ENCODE assay signal across 9 mouse cellular contexts in the genomic region with DNA sequence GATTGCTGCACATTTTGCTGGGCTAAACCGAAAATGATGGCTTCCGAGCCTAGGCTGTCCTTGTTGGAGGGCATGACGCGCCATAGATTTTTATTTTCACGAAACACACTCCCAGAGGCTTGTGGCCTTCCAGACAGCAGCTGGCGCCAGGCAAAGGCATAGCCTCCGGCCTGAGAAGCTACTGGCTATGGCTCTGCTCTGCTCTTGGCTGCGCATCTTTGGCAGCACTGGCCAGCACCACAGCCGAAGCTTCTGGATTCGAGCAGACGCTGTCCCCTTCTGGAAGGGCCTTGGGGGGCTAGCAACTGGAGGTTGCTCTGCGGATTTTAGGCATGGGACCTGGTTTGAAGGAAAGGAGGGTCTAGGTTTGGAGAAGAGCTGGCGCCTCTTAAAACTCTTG. TPM values are rescaled to one million over a fixed set of nuclear protein-coding genes. Genes with fewer than 3 reads are reported as not detected.
A peak's percentile ranks its signal among the peaks of the same experiment; 100 is the strongest.
DNase-seq lines count a peak whose midpoint lies in the region; ATAC-seq and TF ChIP-seq lines count a peak whose summit lies in the region.
"Had no signal": no experiment of that assay in that cellular context is flagged by ENCODE, and none has a peak within 500 bp of the region (broad histone marks: within the 10 kb centered on the region; RNA-seq: fewer than 3 reads in every experiment).

No protein-coding gene starts in this region.

- DNase-seq in kidney, postnatal 14 days: no peak
- DNase-seq in embryonic facial prominence, embryonic 11.5 days (ENCODE audit: low spot score): peak; percentile 16
- DNase-seq in hindbrain, postnatal 0 days (ENCODE audit: low spot score): peak; percentile 67
- DNase-seq in cerebellum, adult 11-12 months: no peak
- DNase-seq in adipocyte (ENCODE audit: low spot score): no peak

- WGBS in kidney, embryonic 16.5 days: 21% methylated on average over 13 of the region's 13 CpGs
- 15% methylated on average over 13 of the region's 13 CpGs for WGBS in embryonic facial prominence, embryonic 11.5 days
- WGBS in hindbrain, postnatal 0 days: 13% methylated on average over 13 of the region's 13 CpGs
- 9% methylated on average over 13 of the region's 13 CpGs for WGBS in midbrain, embryonic 12.5 days

- no peaks in the 10 kb centered on the region for H3K36me3 ChIP-seq in kidney, embryonic 16.5 days (ENCODE audit: insufficient read depth, low read length)
- H3K36me3 ChIP-seq in embryonic facial prominence, embryonic 11.5 days (replicated peaks; ENCODE audit: control insufficient read depth, insufficient read depth, low read depth, low read length): no peaks in the 10 kb centered on the region
- no peaks in the 10 kb centered on the region for H3K36me3 ChIP-seq in hindbrain, postnatal 0 days (ENCODE audit: insufficient read depth, low read length)
- no peaks in the 10 kb centered on the region for H3K36me3 ChIP-seq in midbrain, embryonic 12.5 days

- peaks cover 51% of the 10 kb centered on the region for H3K27me3 ChIP-seq in kidney, embryonic 16.5 days (ENCODE audit: insufficient read depth, low read length)
- H3K27me3 ChIP-seq in embryonic facial prominence, embryonic 11.5 days (ENCODE audit: control insufficient read depth, insufficient read depth, low read length): peaks cover 26% of the 10 kb centered on the region
- H3K27me3 ChIP-seq in hindbrain, postnatal 0 days (ENCODE audit: insufficient read depth, low read length): no peaks in the 10 kb centered on the region
- peaks cover 16% of the 10 kb centered on the region for H3K27me3 ChIP-seq in midbrain, embryonic 12.5 days

- H3K4me1 ChIP-seq in kidney, embryonic 16.5 days (ENCODE audit: insufficient read depth, low read length): peaks cover 10% of the 10 kb centered on the region; the same call in 1 of the 2 replicates
- H3K4me1 ChIP-seq in embryonic facial prominence, embryonic 11.5 days (ENCODE audit: control insufficient read depth, insufficient read depth, low read length): peaks cover 4% of the 10 kb centered on the region
- no peaks in the 10 kb centered on the region for H3K4me1 ChIP-seq in hindbrain, postnatal 0 days (ENCODE audit: insufficient read depth, low read length)
- H3K4me1 ChIP-seq in midbrain, embryonic 12.5 days: peaks cover 21% of the 10 kb centered on the region

- H3K4me3 ChIP-seq in kidney, embryonic 16.5 days (ENCODE audit: low read length): peak overlapping the region; percentile 53; the same call in 1 of the 2 replicates
- 0 out of 2 replicates have a peak overlapping the region, but pooled peaks have one; percentile 11 for H3K4me3 ChIP-seq in embryonic facial prominence, embryonic 11.5 days (ENCODE audit: low read depth, low read length)
- H3K4me3 ChIP-seq in hindbrain, postnatal 0 days (ENCODE audit: low read length): peak overlapping the region; percentile 58
- peak overlapping the region; percentile 64 for H3K4me3 ChIP-seq in midbrain, embryonic 12.5 days

- peak overlapping the region; percentile 91 for H3K4me2 ChIP-seq in kidney, embryonic 16.5 days (replicated peaks; ENCODE audit: low read depth, low read length)
- peak overlapping the region; percentile 95 for H3K4me2 ChIP-seq in embryonic facial prominence, embryonic 11.5 days (ENCODE audit: low read depth, low read length)
- peak overlapping the region; percentile 89 for H3K4me2 ChIP-seq in hindbrain, postnatal 0 days (ENCODE audit: low read depth, low read length)
- peak overlapping the region; percentile 85 for H3K4me2 ChIP-seq in midbrain, embryonic 12.5 days (replicated peaks)

- no peak for TF ChIP-seq CTCF in hindbrain, postnatal 0 days (IDR thresholded peaks at IDR 0.05; ENCODE audit: low read depth)

- ATAC-seq in kidney, embryonic 16.5 days (ENCODE audit: low FRiP score, low TSS enrichment): no peak
- ATAC-seq in embryonic facial prominence, embryonic 11.5 days (replicated peaks; ENCODE audit: insufficient number of reproducible peaks, low FRiP score, low TSS enrichment, low read depth): no peak
- peak; percentile 46; the same call in 1 of the 2 replicates for ATAC-seq in hindbrain, postnatal 0 days
- ATAC-seq in midbrain, embryonic 12.5 days (ENCODE audit: low FRiP score, low read depth): 0 out of 2 replicates have a peak, but pooled peaks have one; percentile 17
- ATAC-seq in erythroblast, adult 5-6 weeks (replicated peaks; ENCODE audit: low FRiP score, poor library complexity, severe bottlenecking): no peak
- ATAC-seq: Patski had no signal

- no peak overlapping the region for H3K27ac ChIP-seq in kidney, embryonic 16.5 days (ENCODE audit: low read length)
- H3K27ac ChIP-seq in embryonic facial prominence, embryonic 11.5 days (replicated peaks; ENCODE audit: low read depth, low read length): no peak overlapping the region
- peak overlapping the region; percentile 54; the same call in 1 of the 2 replicates for H3K27ac ChIP-seq in hindbrain, postnatal 0 days
- no peak overlapping the region for H3K27ac ChIP-seq in midbrain, embryonic 12.5 days (replicated peaks)

- H3K9ac ChIP-seq in kidney, embryonic 16.5 days (replicated peaks; ENCODE audit: low read length): no peak overlapping the region
- H3K9ac ChIP-seq in embryonic facial prominence, embryonic 11.5 days (replicated peaks; ENCODE audit: low read length): no peak overlapping the region
- H3K9ac ChIP-seq in hindbrain, postnatal 0 days (replicated peaks; ENCODE audit: low read length): peak overlapping the region; percentile 50; the same call in 1 of the 2 replicates
- peak overlapping the region; percentile 68; the same call in 1 of the 2 replicates for H3K9ac ChIP-seq in midbrain, embryonic 12.5 days (replicated peaks)

- no peaks in the 10 kb centered on the region for H3K9me3 ChIP-seq in kidney, embryonic 16.5 days (ENCODE audit: low read length)
- H3K9me3 ChIP-seq in embryonic facial prominence, embryonic 11.5 days (replicated peaks; ENCODE audit: control insufficient read depth, low read length): no peaks in the 10 kb centered on the region
- no peaks in the 10 kb centered on the region for H3K9me3 ChIP-seq in hindbrain, postnatal 0 days (ENCODE audit: low read length)
- H3K9me3 ChIP-seq in midbrain, embryonic 12.5 days: no peaks in the 10 kb centered on the region

RNA-seq across cellular contexts. Expression of a gene that starts 0.3 kb away (rescaled TPM):
- polyA plus RNA-seq in kidney, embryonic 16.5 days (2015; fragmentation: Nextera tagmentation; extraction: Ambion mirVana): 1.4 TPM in 2 replicates
- 5.0 and 6.1 TPM in 2 replicates for polyA plus RNA-seq in embryonic facial prominence, embryonic 11.5 days (2014; fragmentation: Nextera tagmentation; extraction: Ambion mirVana)
- 11.0 and 12.6 TPM in 2 replicates for total RNA-seq in hindbrain, postnatal 0 days (2014; rRNA removed)
- polyA plus RNA-seq in hindbrain, postnatal 0 days (2015; fragmentation: Nextera tagmentation; extraction: Ambion mirVana): 4.1 and 4.5 TPM in 2 replicates
- polyA plus RNA-seq in midbrain, embryonic 12.5 days (2016; fragmentation: Nextera tagmentation; extraction: Ambion mirVana): 16.9 and 21.4 TPM in 2 replicates
- total RNA-seq in erythroblast, adult 5-6 weeks (2015; ENCODE audit: low replicate concordance): not detected in 2 replicates
- total RNA-seq in erythroblast, adult 5-6 weeks (2017; ENCODE audit: low replicate concordance): not detected in 2 replicates
- polyA plus RNA-seq: Patski had no signal

Comparison
In these comparisons a context has a peak if more than half of its experiments do, and no peak if none do; other contexts are left out.
1. ATAC-seq: peak in hindbrain, postnatal 0 days (single experiment) and midbrain, embryonic 12.5 days (single experiment); none in kidney, embryonic 16.5 days (single experiment), embryonic facial prominence, embryonic 11.5 days (single experiment) and erythroblast, adult 5-6 weeks (single experiment).
2. H3K4me3 ChIP-seq: peak in every context shown above with its lines; median percentile 64 in midbrain, embryonic 12.5 days; 58 in hindbrain, postnatal 0 days; 53 in kidney, embryonic 16.5 days; 11 in embryonic facial prominence, embryonic 11.5 days.
3. H3K9ac ChIP-seq: peak in hindbrain, postnatal 0 days (single experiment) and midbrain, embryonic 12.5 days (single experiment); none in kidney, embryonic 16.5 days (single experiment) and embryonic facial prominence, embryonic 11.5 days (single experiment).
4. DNase-seq: peak in embryonic facial prominence, embryonic 11.5 days (single experiment) and hindbrain, postnatal 0 days (single experiment); none in kidney, postnatal 14 days (single experiment), cerebellum, adult 11-12 months (single experiment) and adipocyte (single experiment).
5. Peak in every context shown above with its lines, with median percentiles within 50 percentile points of each other: H3K4me2 ChIP-seq.